Mouse (Mus musculus) CH12.LX (cell line): ENCODE results near the gene Iqschfp. TPM values are rescaled to one million over a fixed set of nuclear protein-coding genes. Genes with fewer than 3 reads are reported as not detected.
A peak's percentile ranks its signal among the peaks of the same experiment; 100 is the strongest.

ENCODE experiments used
- DNase-seq: peaks from one replicate; pipeline ENCODE4 v3.0.0-alpha.2; 2013; ENCODE audit errors: extremely low read depth
- H3K27ac ChIP-seq: 2 replicates; pipeline ENCODE4 v1.5.1; 2012; ENCODE audit warnings: low read depth, mild to moderate bottlenecking, control low read depth, moderate library complexity; ENCODE audit not compliant: insufficient read depth
- H3K27me3 ChIP-seq: replicated peaks from 2 replicates; pipeline ENCODE3; 2012; ENCODE audit warnings: inconsistent platforms
- H3K36me3 ChIP-seq, 2 experiments: replicated peaks in 1 of 2; 2 replicates each; pipeline versions ENCODE3 to v1.6.1; 2012; ENCODE audit warnings: inconsistent platforms in 1 of 2, low read length in 1 of 2, mild to moderate bottlenecking in 1 of 2, mixed read lengths in 1 of 2, moderate library complexity in 1 of 2; ENCODE audit not compliant: control insufficient read depth in 1 of 2, insufficient read depth in 1 of 2
- H3K4me1 ChIP-seq, 2 experiments: 2 replicates each; pipeline ENCODE4 v1.6.1; 2012; ENCODE audit warnings: inconsistent platforms in 1 of 2, moderate library complexity in 1 of 2; ENCODE audit not compliant: insufficient read depth in 2 of 2, control insufficient read depth in 1 of 2
- H3K4me2 ChIP-seq: 2 replicates; pipeline ENCODE4 v1.6.1; 2012; ENCODE audit warnings: low read depth, mild to moderate bottlenecking, control low read depth; ENCODE audit not compliant: poor library complexity, insufficient read depth, severe bottlenecking
- H3K4me3 ChIP-seq, 3 experiments: fragments of 150-350 bp in 1 of 3; sonication (generic) in 1 of 3; replicated peaks in 1 of 3; 2 replicates each; pipeline versions ENCODE3 to v1.5.1; 2011 to 2012; ENCODE audit warnings: low read depth in 2 of 3, low read length in 2 of 3, mild to moderate bottlenecking in 2 of 3, moderate library complexity in 2 of 3, control low read depth in 1 of 3, improper control_type of control experiment in 1 of 3, inconsistent platforms in 1 of 3, mixed read lengths in 1 of 3; ENCODE audit not compliant: poor library complexity in 1 of 3
- H3K79me2 ChIP-seq: replicated peaks from 2 replicates; pipeline ENCODE4 v1.6.1; 2012; ENCODE audit warnings: mild to moderate bottlenecking, moderate library complexity; ENCODE audit not compliant: control insufficient read depth, poor library complexity, insufficient read depth, severe bottlenecking; ENCODE audit errors: extremely low read depth
- H3K9ac ChIP-seq: 2 replicates; pipeline ENCODE4 v1.6.1; 2012; ENCODE audit warnings: low read depth, mild to moderate bottlenecking, control low read depth, moderate library complexity; ENCODE audit not compliant: insufficient read depth
- H3K9me3 ChIP-seq: replicated peaks from 2 replicates; pipeline ENCODE3; 2012; ENCODE audit warnings: low read length, inconsistent platforms, mixed read lengths
- CHD1 ChIP-seq: IDR thresholded peaks from 2 replicates; pipeline ENCODE4 v1.6.1; 2012; ENCODE audit warnings: low read depth, low read length, improper control_type of control experiment, inconsistent platforms
- CTCF ChIP-seq, 2 experiments: IDR thresholded peaks in 1 of 2; conservative IDR thresholded peaks in 1 of 2; 2 replicates each; pipeline ENCODE4 v1.5.1; 2011 to 2012; ENCODE audit warnings: low read depth in 2 of 2, low read length in 2 of 2, improper control_type of control experiment in 1 of 2, inconsistent platforms in 1 of 2, mild to moderate bottlenecking in 1 of 2, moderate library complexity in 1 of 2
- ELF1 ChIP-seq: IDR thresholded peaks from 2 replicates; pipeline ENCODE4 v1.6.1; 2014; ENCODE audit warnings: low read depth, mild to moderate bottlenecking, inconsistent platforms, low read length, improper control_type of control experiment
- HCFC1 ChIP-seq: IDR thresholded peaks from 2 replicates; pipeline ENCODE4 v1.6.1; 2012; ENCODE audit warnings: low read depth, mild to moderate bottlenecking, inconsistent platforms, low read length, improper control_type of control experiment
- JUND ChIP-seq: conservative IDR thresholded peaks from 2 replicates; pipeline ENCODE4 v1.6.1; 2011; ENCODE audit warnings: low read depth, low read length, improper control_type of control experiment
- MAFK ChIP-seq: IDR thresholded peaks from 2 replicates; pipeline ENCODE4 v1.6.1; 2011; ENCODE audit warnings: low read length, improper control_type of control experiment; ENCODE audit not compliant: insufficient replicate concordance
- MAZ ChIP-seq: IDR thresholded peaks from 2 replicates; pipeline ENCODE4 v1.6.1; 2012; ENCODE audit warnings: low read depth, mild to moderate bottlenecking, inconsistent platforms, low read length, improper control_type of control experiment, moderate library complexity
- MEF2A ChIP-seq: IDR thresholded peaks from 2 replicates; pipeline ENCODE4 v1.6.1; 2014; ENCODE audit warnings: low read depth, mild to moderate bottlenecking, inconsistent platforms, low read length, improper control_type of control experiment, borderline replicate concordance
- MXI1 ChIP-seq: IDR thresholded peaks from 2 replicates; pipeline ENCODE4 v1.6.1; 2011; ENCODE audit warnings: mild to moderate bottlenecking, low read depth, low read length, improper control_type of control experiment
- NRF1 ChIP-seq: IDR thresholded peaks from 2 replicates; pipeline ENCODE4 v1.6.1; 2014; ENCODE audit warnings: low read depth, mild to moderate bottlenecking, inconsistent platforms, low read length, improper control_type of control experiment, moderate library complexity
- PAX5 ChIP-seq: IDR thresholded peaks from 2 replicates; pipeline ENCODE4 v1.6.1; 2012; ENCODE audit warnings: low read length, inconsistent platforms, mixed read lengths
- POLR2A ChIP-seq: IDR thresholded peaks from 2 replicates; pipeline ENCODE4 v1.6.1; 2011; ENCODE audit warnings: low read depth, mild to moderate bottlenecking, improper control_type of control experiment, low read length
- POLR2AphosphoS2 ChIP-seq: IDR thresholded peaks from 2 replicates; pipeline ENCODE4 v1.6.1; 2011; ENCODE audit warnings: low read depth, low read length, improper control_type of control experiment
- RAD21 ChIP-seq: IDR thresholded peaks from 2 replicates; pipeline ENCODE4 v1.6.1; 2011; ENCODE audit warnings: low read depth, mild to moderate bottlenecking, low read length, improper control_type of control experiment, moderate library complexity
- RCOR1 ChIP-seq: conservative IDR thresholded peaks from 2 replicates; pipeline ENCODE4 v1.6.1; 2012; ENCODE audit warnings: low read depth, mild to moderate bottlenecking, inconsistent platforms, low read length, improper control_type of control experiment
- SIN3A ChIP-seq: IDR thresholded peaks from 2 replicates; pipeline ENCODE4 v1.6.1; 2012; ENCODE audit warnings: low read length, improper control_type of control experiment, inconsistent platforms
- SMC3 ChIP-seq: IDR thresholded peaks from 2 replicates; pipeline ENCODE4 v1.6.1; 2011; ENCODE audit warnings: low read depth, low read length, improper control_type of control experiment
- UBTF ChIP-seq: IDR thresholded peaks from 2 replicates; pipeline ENCODE4 v1.6.1; 2012; ENCODE audit warnings: low read depth, mild to moderate bottlenecking, inconsistent platforms, low read length, improper control_type of control experiment, moderate library complexity
- USF1 ChIP-seq: IDR thresholded peaks from 2 replicates; pipeline ENCODE4 v1.6.1; 2014; ENCODE audit warnings: low read depth, mild to moderate bottlenecking, inconsistent platforms, low read length, improper control_type of control experiment
- ZKSCAN1 ChIP-seq: IDR thresholded peaks from 2 replicates; pipeline ENCODE4 v1.6.1; 2012; ENCODE audit warnings: low read depth, inconsistent platforms, low read length, improper control_type of control experiment, borderline replicate concordance
- ZMIZ1 ChIP-seq: IDR thresholded peaks from 2 replicates; pipeline ENCODE4 v1.6.1; 2012; ENCODE audit warnings: low read depth, mild to moderate bottlenecking, inconsistent platforms, low read length, improper control_type of control experiment
- ZNF384 ChIP-seq: IDR thresholded peaks from 2 replicates; pipeline ENCODE4 v1.6.1; 2012; ENCODE audit warnings: low read depth, low read length, improper control_type of control experiment, inconsistent platforms
- dilution Hi-C: fragments of 300-500 bp; cut with MboI; formaldehyde crosslinking; loops from 2 replicates; pipeline ENCODE4 v1.14.3; 2020; ENCODE audit warnings: low sequenced_read_pairs; ENCODE audit not compliant: extremely low pct_unique_long_range_greater_than_20kb, extremely low pct_ligation_motif_present
- in situ Hi-C: fragments of 300-500 bp; cut with MboI; formaldehyde crosslinking; loops from 3 replicates; pipeline ENCODE4 v1.14.3; 2019; ENCODE audit warnings: low sequenced_read_pairs, low pct_ligation_motif_present, low pct_unique_long_range_greater_than_20kb, mixed read lengths
- polyA plus RNA-seq: library from polyadenylated mRNA; unstranded; fragments of >175 nt; gene quantifications from 2 replicates; pipeline ENCODE4 v1.2.1, GENCODE M21; 2012; ENCODE audit warnings: low read depth; ENCODE audit not compliant: insufficient read length
- total RNA-seq, 2 experiments: library from RNA; depleted of rRNA; stranded (reverse); fragments of 300-350 nt in 1 of 2; fragments of >200 nt in 1 of 2; gene quantifications; 2 replicates each; pipeline ENCODE4 v1.2.3; 2012 to 2014

The Iqschfp gene
- total and polyA plus RNA-seq, 3 experiments = 0.13 to 0.25 TPM; not detected in 1

GRCm38 (mm10) chr3:68582103-68582740 lies 690.2 kb downstream of the Iqschfp start:
- no peak overlapping the region for H3K27ac ChIP-seq
- no peak for TF ChIP-seq PAX5
- TF ChIP-seq MAFK = no peak
- no peak for TF ChIP-seq SIN3A
- no peak for TF ChIP-seq JUND
- TF ChIP-seq USF1 = no peak
- TF ChIP-seq UBTF = no peak
- peak; percentile 42 for TF ChIP-seq RAD21
- no peak for TF ChIP-seq ZKSCAN1
- TF ChIP-seq ELF1 = no peak
- no peak for TF ChIP-seq ZMIZ1
- peak; percentile 39 for TF ChIP-seq SMC3
- peak; percentile 24 to 66; a peak in 3 of 4 replicates for TF ChIP-seq CTCF (conservative IDR thresholded peaks at IDR 0.05 in 1 of 2, IDR thresholded peaks at IDR 0.05 in 1 of 2; ENCODE audit: low read depth in 2 of 2, low read length in 2 of 2)
- H3K79me2 ChIP-seq = no peaks in the 10 kb centered on the region
- H3K4me2 ChIP-seq = no peak overlapping the region
- DNase-seq = peak; percentile 24
- H3K4me1 ChIP-seq = no peaks in the 10 kb centered on the region; a peak in 1 of 4 replicates
- H3K27me3 ChIP-seq = no peaks in the 10 kb centered on the region
- dilution Hi-C loops (no loop called here), in situ Hi-C loops (no loop called here)
- no peaks in the 10 kb centered on the region for H3K36me3 ChIP-seq
- H3K4me3 ChIP-seq = no peak overlapping the region
- H3K9ac ChIP-seq = no peak overlapping the region
- H3K9me3 ChIP-seq = no peaks in the 10 kb centered on the region

GRCm38 (mm10) chr3:68583031-68583693 lies 691.1 kb downstream of the Iqschfp start:
- dilution Hi-C loops (no loop called here), in situ Hi-C loops (no loop called here)
- Histone ChIP-seq H3K36me3 (no peaks in the 10 kb centered on the region), H3K9me3 (no peaks in the 10 kb centered on the region), H3K4me3 (no peak overlapping the region), H3K27me3 (no peaks in the 10 kb centered on the region), H3K79me2 (no peaks in the 10 kb centered on the region), H3K9ac (no peak overlapping the region)
- DNase-seq = no peak
- TF ChIP-seq ELF1 (no peak), MXI1 (no peak), PAX5 (no peak), MAZ (no peak), CHD1 (no peak), NRF1 (no peak), POLR2A (no peak), RCOR1 (no peak), POLR2AphosphoS2 (no peak), ZNF384 (no peak), HCFC1 (no peak), MEF2A (no peak)
- TF ChIP-seq, all 38 proteins: peak for 0
- no peak overlapping the region for H3K27ac ChIP-seq
- no peaks in the 10 kb centered on the region; a peak in 1 of 4 replicates for H3K4me1 ChIP-seq
- no peak overlapping the region for H3K4me2 ChIP-seq
